Mouse (Mus musculus) forebrain, embryonic 16.5 days (tissue): ENCODE data around the gene Trak1. TPM values are rescaled to one million over a fixed set of nuclear protein-coding genes. Genes with fewer than 3 reads are reported as not detected.
"Not testable (repeated sequence)": the region's sequence is repeated elsewhere in the genome, so short reads cannot be mapped to it uniquely, and the experiment has no call there.

Experiments used
- ATAC-seq: fragments of 200-750 bp; cut with Nextera tagmentation; 2 replicates; pipeline ENCODE4 v1.8.0; 2017; ENCODE audit warnings: mild to moderate bottlenecking, moderate library complexity
- H3K27ac ChIP-seq: fragments of 300-500 bp; sonication (generic); 2 replicates; pipeline ENCODE4 v1.5.1; 2014; ENCODE audit warnings: low read length, control low read depth
- H3K27me3 ChIP-seq: fragments of 300-500 bp; sonication (generic); replicated peaks from 2 replicates; pipeline ENCODE4 v1.6.1; 2014; ENCODE audit warnings: low read length; ENCODE audit not compliant: control insufficient read depth, insufficient read depth
- H3K36me3 ChIP-seq: fragments of 300-500 bp; sonication (generic); 2 replicates; pipeline ENCODE4 v1.6.1; 2014; ENCODE audit not compliant: control insufficient read depth, insufficient read depth
- H3K4me1 ChIP-seq: fragments of 300-500 bp; sonication (generic); replicated peaks from 2 replicates; pipeline ENCODE4 v1.6.1; 2014; ENCODE audit warnings: low read length; ENCODE audit not compliant: control insufficient read depth, insufficient read depth
- H3K4me2 ChIP-seq: fragments of 300-500 bp; sonication (generic); 2 replicates; pipeline ENCODE4 v1.6.1; 2014; ENCODE audit warnings: mild to moderate bottlenecking, low read length, control low read depth
- H3K4me3 ChIP-seq: fragments of 300-500 bp; sonication (generic); replicated peaks from 2 replicates; pipeline ENCODE4 v1.5.1; 2014; ENCODE audit warnings: mild to moderate bottlenecking, low read length, control low read depth
- H3K9ac ChIP-seq: fragments of 300-500 bp; sonication (generic); replicated peaks from 2 replicates; pipeline ENCODE4 v1.6.1; 2014; ENCODE audit warnings: low read depth, low read length, control low read depth
- H3K9me3 ChIP-seq: fragments of 300-500 bp; sonication (generic); 2 replicates; pipeline ENCODE4 v1.6.1; 2016; ENCODE audit warnings: low read length; ENCODE audit not compliant: control insufficient read depth
- WGBS: fragments of 180-500 bp; shearing (Covaris S2); extraction: QIAGEN DNeasy Blood & Tissue Kit; methylation state at CpG from one replicate; pipeline ENCODE4 v1.1.7; 2014; 5-methylcytosine and 5-hydroxymethylcytosine counted together
- polyA plus RNA-seq: library from polyadenylated mRNA; unstranded; fragments of >200 nt; fragmentation: Nextera tagmentation; extraction: Ambion mirVana; gene quantifications from 2 replicates; pipeline ENCODE4 v1.2.1, GENCODE M21; 2015

The Trak1 gene
- polyA plus RNA-seq, 1 experiment from 2014 or later: 85.1 TPM

DNA sequence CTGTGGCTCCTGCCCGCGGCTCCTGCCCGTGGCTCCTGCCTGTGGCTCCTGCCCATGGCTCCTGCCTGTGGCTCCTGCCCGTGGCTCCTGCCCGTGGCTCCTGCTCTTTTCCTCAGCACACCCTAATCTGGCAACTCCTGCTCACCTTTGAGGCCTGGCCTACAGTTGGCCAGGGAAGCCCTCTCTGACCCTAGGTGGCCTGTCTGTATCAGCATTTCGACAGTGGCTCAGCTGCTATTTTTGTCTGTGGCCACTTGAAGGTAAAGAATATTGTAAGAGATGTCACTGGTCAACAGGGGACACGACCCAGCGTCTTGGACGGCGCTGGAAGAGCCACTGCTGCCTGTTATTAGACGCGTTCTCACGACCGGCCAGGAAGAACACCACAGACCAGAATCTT is 24.7 kb downstream of the Trak1 start:
- H3K4me2 ChIP-seq: no peak overlapping the region
- peaks cover 14% of the 10 kb centered on the region for H3K4me1 ChIP-seq
- no peaks in the 10 kb centered on the region for H3K36me3 ChIP-seq
- no peak for ATAC-seq
- no peaks in the 10 kb centered on the region for H3K9me3 ChIP-seq
- H3K9ac ChIP-seq: no peak overlapping the region
- H3K27ac ChIP-seq: no peak overlapping the region
- WGBS: 96% methylated on average over 14 of the region's 14 CpGs
- H3K4me3 ChIP-seq: no peak overlapping the region
- H3K27me3 ChIP-seq: no peaks in the 10 kb centered on the region

DNA sequence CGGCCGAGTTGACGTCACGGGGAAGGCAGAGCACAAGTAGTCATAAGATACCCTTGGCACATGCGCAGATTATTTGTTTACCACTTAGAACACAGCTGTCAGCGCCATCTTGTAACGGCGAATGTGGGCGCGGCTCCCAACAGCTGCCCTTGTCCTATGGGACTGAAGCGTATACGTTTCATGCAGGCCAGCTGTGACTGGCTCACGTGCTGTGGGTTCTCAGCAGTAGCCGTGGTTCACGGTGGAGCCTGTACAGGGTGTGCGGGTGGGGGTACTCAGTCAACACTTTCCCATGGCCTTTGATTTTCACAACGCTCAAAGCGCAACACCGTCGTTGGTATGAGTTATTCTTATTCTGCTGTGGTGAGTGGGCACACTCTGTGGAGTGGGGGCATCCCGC is 31.0 kb downstream of the Trak1 start:
- not testable (repeated sequence) for H3K9me3 ChIP-seq, ATAC-seq, H3K4me2 ChIP-seq

DNA sequence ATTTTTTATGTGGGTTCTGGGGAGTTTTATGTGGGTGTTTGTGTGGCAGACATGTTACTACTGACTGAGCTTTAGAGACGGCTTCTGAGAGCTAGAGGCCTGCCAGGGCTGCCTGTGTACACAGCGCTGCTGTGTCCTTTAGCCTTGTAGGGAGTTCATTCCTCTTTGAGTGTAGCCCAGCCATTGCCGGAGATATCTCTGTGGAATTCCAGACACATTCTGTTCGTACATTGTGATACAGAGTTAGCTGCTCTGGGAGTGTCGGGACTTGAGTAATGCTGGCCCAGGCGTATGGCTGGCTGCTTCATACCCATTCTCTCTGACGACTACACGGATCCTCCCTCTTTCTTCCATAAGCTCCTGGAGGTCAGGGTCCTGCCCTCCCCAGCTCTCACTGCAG is 31.9 kb downstream of the Trak1 start:
- 72% methylated on average over 8 of the region's 8 CpGs for WGBS
- no peak overlapping the region for H3K27ac ChIP-seq
- no peaks in the 10 kb centered on the region for H3K27me3 ChIP-seq
- no peaks in the 10 kb centered on the region for H3K36me3 ChIP-seq
- H3K9me3 ChIP-seq: no peaks in the 10 kb centered on the region
- no peak overlapping the region for H3K4me2 ChIP-seq
- no peak for ATAC-seq
- no peak overlapping the region for H3K9ac ChIP-seq
- peaks cover 26% of the 10 kb centered on the region for H3K4me1 ChIP-seq
- no peak overlapping the region for H3K4me3 ChIP-seq

More for the DNA sequence above, 31.0 kb downstream of the Trak1 start:
- H3K27me3 ChIP-seq, H3K4me3 ChIP-seq, H3K9ac ChIP-seq, H3K27ac ChIP-seq, H3K36me3 ChIP-seq: not testable (repeated sequence)
- peaks cover 17% of the 10 kb centered on the region for H3K4me1 ChIP-seq
- WGBS: 97% methylated on average over 16 of the region's 21 CpGs

DNA sequence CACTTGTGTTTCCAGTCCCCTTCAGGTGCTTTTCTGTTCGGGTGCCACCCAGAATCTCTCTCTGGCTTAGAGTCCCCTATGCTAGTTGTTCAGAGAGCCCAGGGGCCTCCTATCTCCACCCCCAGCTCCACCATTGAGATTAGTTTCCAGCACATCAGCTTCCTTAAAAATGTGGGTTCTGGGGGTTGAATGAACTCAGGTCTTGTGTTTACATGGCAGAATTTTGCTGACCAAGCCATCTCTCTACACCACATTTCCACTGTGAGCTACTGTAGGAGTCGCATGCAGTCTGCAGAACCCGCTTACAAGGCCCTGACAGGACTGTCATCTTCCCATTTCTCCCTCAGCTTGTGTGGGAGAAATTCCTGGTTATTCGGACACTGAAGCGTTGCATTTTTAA is 32.8 kb downstream of the Trak1 start:
- no peaks in the 10 kb centered on the region for H3K27me3 ChIP-seq
- ATAC-seq: no peak
- no peaks in the 10 kb centered on the region for H3K36me3 ChIP-seq
- H3K27ac ChIP-seq: no peak overlapping the region
- no peak overlapping the region for H3K9ac ChIP-seq
- H3K4me1 ChIP-seq: peaks cover 33% of the 10 kb centered on the region
- 93% methylated on average over 5 of the region's 5 CpGs for WGBS
- no peak overlapping the region for H3K4me3 ChIP-seq
- no peaks in the 10 kb centered on the region for H3K9me3 ChIP-seq
- no peak overlapping the region for H3K4me2 ChIP-seq

- H3K36me3 ChIP-seq: no peaks in the 10 kb centered on the region
- H3K9ac ChIP-seq: no peak overlapping the region
- H3K4me2 ChIP-seq: no peak overlapping the region
- 20% methylated on average over 5 of the region's 5 CpGs for WGBS
- no peaks in the 10 kb centered on the region for H3K9me3 ChIP-seq
- ATAC-seq: no peak
- peaks cover 37% of the 10 kb centered on the region for H3K4me1 ChIP-seq
- no peak overlapping the region for H3K4me3 ChIP-seq
- H3K27me3 ChIP-seq: no peaks in the 10 kb centered on the region
- peak overlapping the region; percentile 87 for H3K27ac ChIP-seq
Measured at GRCm38 (mm10) chr9:121331438-121331837, 34.1 kb downstream of the Trak1 start.

- peak; percentile 77 for ATAC-seq
- Histone ChIP-seq H3K4me1 (peaks cover 37% of the 10 kb centered on the region), H3K27ac (peak overlapping the region; percentile 87), H3K4me2 (no peak overlapping the region), H3K4me3 (no peak overlapping the region), H3K27me3 (no peaks in the 10 kb centered on the region), H3K9ac (peak overlapping the region; percentile 17; the same call in 1 of the 2 replicates), H3K36me3 (no peaks in the 10 kb centered on the region), H3K9me3 (no peaks in the 10 kb centered on the region)
- WGBS: under 1% methylated on average over 8 of the region's 8 CpGs
Measured at GRCm38 (mm10) chr9:121331878-121332630, 34.8 kb downstream of the Trak1 start.

DNA sequence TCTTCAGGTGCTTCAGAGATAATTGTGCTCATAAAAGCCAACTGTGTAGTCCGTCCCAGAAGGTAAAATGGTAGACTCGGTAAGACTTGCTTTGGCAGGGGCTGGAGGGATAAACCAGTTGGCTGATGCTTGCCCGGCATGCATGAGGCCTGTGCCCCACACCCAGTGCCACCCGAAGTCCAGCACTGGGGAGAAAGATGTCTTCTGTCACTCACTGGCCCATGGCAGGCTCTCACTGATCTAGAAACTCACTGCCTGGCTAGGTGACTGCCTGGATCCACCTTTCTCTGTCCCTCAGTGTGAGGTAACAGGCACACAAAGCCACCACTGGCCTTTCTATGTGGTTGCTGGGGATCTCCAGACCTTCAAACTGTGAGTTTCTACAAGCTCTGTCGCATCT is 36.3 kb downstream of the Trak1 start:
- H3K4me3 ChIP-seq: no peak overlapping the region
- no peak overlapping the region for H3K4me2 ChIP-seq
- H3K4me1 ChIP-seq: peaks cover 42% of the 10 kb centered on the region
- H3K9ac ChIP-seq: 0 out of 2 replicates have a peak overlapping the region, but pooled peaks have one; percentile 20
- H3K27me3 ChIP-seq: no peaks in the 10 kb centered on the region
- H3K36me3 ChIP-seq: no peaks in the 10 kb centered on the region
- peak overlapping the region; percentile 68 for H3K27ac ChIP-seq
- no peaks in the 10 kb centered on the region for H3K9me3 ChIP-seq
- no peak for ATAC-seq
- WGBS: 61% methylated on average over 5 of the region's 5 CpGs

GRCm38 (mm10) chr9:121334311-121334851 is 37.1 kb downstream of the Trak1 start:
- H3K4me1 ChIP-seq: peaks cover 42% of the 10 kb centered on the region
- peak overlapping the region; percentile 68 for H3K27ac ChIP-seq
- ATAC-seq: peak; percentile 32; the same call in 1 of the 2 replicates
- WGBS: 24% methylated on average over 8 of the region's 8 CpGs
- 0 out of 2 replicates have a peak overlapping the region, but pooled peaks have one; percentile 12 for H3K9ac ChIP-seq
- no peaks in the 10 kb centered on the region for H3K9me3 ChIP-seq
- no peak overlapping the region for H3K4me2 ChIP-seq
- H3K36me3 ChIP-seq: no peaks in the 10 kb centered on the region
- H3K27me3 ChIP-seq: no peaks in the 10 kb centered on the region
- H3K4me3 ChIP-seq: no peak overlapping the region

GRCm38 (mm10) chr9:121335568-121335967 is 38.3 kb downstream of the Trak1 start:
- Histone ChIP-seq H3K27me3 (no peaks in the 10 kb centered on the region), H3K9ac (no peak overlapping the region), H3K36me3 (no peaks in the 10 kb centered on the region), H3K4me1 (peaks cover 42% of the 10 kb centered on the region), H3K4me2 (no peak overlapping the region), H3K4me3 (no peak overlapping the region), H3K9me3 (no peaks in the 10 kb centered on the region), H3K27ac (no peak overlapping the region)
- WGBS: 53% methylated on average over 7 of the region's 7 CpGs
- ATAC-seq: no peak
